Mouse (Mus musculus): ENCODE results near the gene Gm826. TPM values are rescaled to one million over a fixed set of nuclear protein-coding genes. Genes with fewer than 3 reads are reported as not detected.
A peak's percentile ranks its signal among the peaks of the same experiment; 100 is the strongest.

Gene Gm826
- polyA plus RNA-seq (2011; ENCODE audit: insufficient read depth, insufficient read length, low read depth, missing spikeins), result not detected in 2 replicates

DNA sequence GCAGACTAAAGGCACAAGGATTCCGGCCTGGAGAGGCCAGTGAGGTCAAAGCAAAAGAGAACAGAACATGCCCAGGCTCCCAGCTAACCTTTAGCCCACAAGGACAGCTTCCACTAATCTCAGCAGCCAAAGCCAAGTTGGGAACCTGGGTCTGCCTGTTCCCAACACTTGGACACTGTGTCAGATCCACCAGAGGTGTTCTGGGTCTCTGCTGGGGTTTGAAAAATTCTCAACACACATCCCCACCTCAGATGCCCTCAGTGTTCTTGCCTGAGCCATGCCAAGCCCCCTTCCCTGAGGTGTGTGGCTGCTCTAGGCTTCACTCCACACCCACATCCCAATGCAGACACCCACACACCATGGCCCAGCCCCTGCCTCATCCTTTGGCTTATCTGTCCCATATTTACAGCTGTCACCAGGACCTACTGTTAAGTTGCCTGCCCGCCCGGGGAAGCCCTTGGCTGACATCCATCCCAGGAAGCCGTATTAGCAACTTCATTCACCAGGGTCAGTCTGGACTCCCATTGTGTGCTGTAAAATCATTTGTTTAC lies at the start of gene Gm826:
Gene Gm826 (minus strand): TSS at position 52 of the 551 bp plus-strand sequence.
- no peaks in the 10 kb centered on the region for H3K4me1 ChIP-seq (ENCODE audit: control insufficient read depth, insufficient read depth, low read length)
- H3K9me3 ChIP-seq (replicated peaks; ENCODE audit: control insufficient read depth, insufficient read depth, low read length, poor library complexity, severe bottlenecking), result no peaks in the 10 kb centered on the region
- no peak within 1 kb of the TSS for H3K4me3 ChIP-seq (ENCODE audit: low read depth, low read length)
- H3K27ac ChIP-seq (ENCODE audit: insufficient read depth, low read length), result no peak within 1 kb of the TSS
- no peaks in the 10 kb centered on the region for H3K27me3 ChIP-seq (ENCODE audit: control insufficient read depth, insufficient read depth, low read length, poor library complexity, severe bottlenecking)
- TF ChIP-seq POLR2A (IDR thresholded peaks at IDR 0.05; ENCODE audit: insufficient read depth, low read length) (no peak), EP300 (IDR thresholded peaks at IDR 0.05; ENCODE audit: insufficient read depth, low read depth, low read length) (no peak), CTCF (IDR thresholded peaks at IDR 0.05; ENCODE audit: low read depth, low read length) (no peak)
- H3K9ac ChIP-seq (ENCODE audit: low read depth, poor library complexity, severe bottlenecking), result no peak within 1 kb of the TSS
- H3K36me3 ChIP-seq (ENCODE audit: control insufficient read depth, insufficient read depth, low read length, poor library complexity, severe bottlenecking), result no peaks in the 10 kb centered on the region

DNA sequence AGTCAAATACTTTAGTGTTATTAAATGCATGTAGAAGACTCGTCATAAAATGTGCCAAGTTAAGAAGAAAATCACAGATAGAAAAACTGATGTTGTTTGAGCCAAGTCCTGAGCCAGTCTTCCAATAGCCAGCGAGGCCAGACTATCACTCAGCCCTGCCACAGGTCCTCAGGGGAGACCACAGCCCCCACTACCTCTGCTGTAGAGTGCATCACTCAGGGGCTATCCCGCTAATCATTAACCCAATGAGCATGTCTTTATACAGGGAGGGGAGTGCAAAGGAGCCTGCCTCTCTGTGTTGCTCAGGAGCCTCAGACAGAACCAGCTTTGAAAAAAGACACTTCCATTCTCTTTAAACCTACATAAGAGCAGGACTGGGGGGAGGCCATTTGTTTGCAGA lies 49.5 kb upstream of the Gm826 start:
- Histone ChIP-seq H3K27me3 (ENCODE audit: control insufficient read depth, insufficient read depth, low read length, poor library complexity, severe bottlenecking) (peaks cover 3% of the 10 kb centered on the region; the same call in 1 of the 2 replicates), H3K27ac (ENCODE audit: insufficient read depth, low read length) (no peak overlapping the region), H3K4me3 (ENCODE audit: low read depth, low read length) (no peak overlapping the region), H3K9ac (ENCODE audit: low read depth, poor library complexity, severe bottlenecking) (no peak overlapping the region), H3K4me1 (ENCODE audit: control insufficient read depth, insufficient read depth, low read length) (no peaks in the 10 kb centered on the region), H3K9me3 (replicated peaks; ENCODE audit: control insufficient read depth, insufficient read depth, low read length, poor library complexity, severe bottlenecking) (no peaks in the 10 kb centered on the region), H3K36me3 (ENCODE audit: control insufficient read depth, insufficient read depth, low read length, poor library complexity, severe bottlenecking) (no peaks in the 10 kb centered on the region)
- TF ChIP-seq CTCF (IDR thresholded peaks at IDR 0.05; ENCODE audit: low read depth, low read length) (no peak), POLR2A (IDR thresholded peaks at IDR 0.05; ENCODE audit: insufficient read depth, low read length) (no peak), EP300 (IDR thresholded peaks at IDR 0.05; ENCODE audit: insufficient read depth, low read depth, low read length) (no peak)

DNA sequence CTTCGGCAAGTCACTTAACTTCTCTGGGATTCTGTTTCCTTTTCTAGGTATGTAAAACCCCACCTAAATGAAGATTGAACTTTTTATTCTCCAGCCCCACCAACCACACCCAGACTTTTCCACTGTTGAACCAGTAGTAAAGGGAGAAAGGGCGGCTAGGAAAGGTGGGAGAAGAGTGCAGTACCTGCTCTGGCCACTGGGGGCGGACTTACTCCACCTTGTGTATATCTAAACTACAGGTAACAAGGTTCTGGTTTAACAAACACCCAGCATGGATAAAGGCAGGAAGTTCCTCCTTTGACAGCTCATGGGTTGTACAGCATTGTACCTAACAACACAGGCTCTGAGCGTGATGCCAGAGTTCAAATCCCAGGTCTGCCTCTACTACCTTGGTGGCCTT lies 44.3 kb upstream of the Gm826 start:
- H3K27ac ChIP-seq (ENCODE audit: insufficient read depth, low read length), result no peak overlapping the region
- H3K4me3 ChIP-seq (ENCODE audit: low read depth, low read length), result no peak overlapping the region
- H3K36me3 ChIP-seq (ENCODE audit: control insufficient read depth, insufficient read depth, low read length, poor library complexity, severe bottlenecking), result no peaks in the 10 kb centered on the region
- peak; percentile 66 for TF ChIP-seq CTCF (IDR thresholded peaks at IDR 0.05; ENCODE audit: low read depth, low read length)
- no peak for TF ChIP-seq EP300 (IDR thresholded peaks at IDR 0.05; ENCODE audit: insufficient read depth, low read depth, low read length)
- no peak for TF ChIP-seq POLR2A (IDR thresholded peaks at IDR 0.05; ENCODE audit: insufficient read depth, low read length)
- peaks cover 2% of the 10 kb centered on the region; the same call in 1 of the 2 replicates for H3K27me3 ChIP-seq (ENCODE audit: control insufficient read depth, insufficient read depth, low read length, poor library complexity, severe bottlenecking)
- H3K9me3 ChIP-seq (replicated peaks; ENCODE audit: control insufficient read depth, insufficient read depth, low read length, poor library complexity, severe bottlenecking), result no peaks in the 10 kb centered on the region
- no peaks in the 10 kb centered on the region for H3K4me1 ChIP-seq (ENCODE audit: control insufficient read depth, insufficient read depth, low read length)
- H3K9ac ChIP-seq (ENCODE audit: low read depth, poor library complexity, severe bottlenecking), result no peak overlapping the region

DNA sequence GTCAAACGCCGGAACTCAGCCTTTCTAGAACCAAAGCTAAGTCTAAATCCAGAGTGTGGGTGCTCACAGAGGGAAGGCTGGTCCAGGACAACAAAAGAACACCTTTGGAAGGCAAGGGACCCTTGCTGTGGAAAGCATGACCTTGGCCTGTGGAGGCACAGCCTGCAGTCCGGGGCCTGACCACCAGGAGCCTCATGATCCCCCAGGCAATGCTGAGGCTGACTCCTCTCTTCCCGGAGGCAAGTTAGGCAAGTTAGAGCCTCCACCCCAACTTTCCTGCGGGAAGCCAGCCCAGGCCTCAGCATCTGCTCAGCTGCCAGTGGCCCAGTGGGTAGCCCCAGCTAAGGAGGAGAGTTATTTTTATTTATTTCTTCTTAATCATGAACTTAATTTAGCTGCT lies 42.3 kb upstream of the Gm826 start:
- H3K36me3 ChIP-seq (ENCODE audit: control insufficient read depth, insufficient read depth, low read length, poor library complexity, severe bottlenecking), result no peaks in the 10 kb centered on the region
- no peaks in the 10 kb centered on the region for H3K4me1 ChIP-seq (ENCODE audit: control insufficient read depth, insufficient read depth, low read length)
- H3K27me3 ChIP-seq (ENCODE audit: control insufficient read depth, insufficient read depth, low read length, poor library complexity, severe bottlenecking), result peaks cover 5% of the 10 kb centered on the region; the same call in 1 of the 2 replicates
- TF ChIP-seq POLR2A (IDR thresholded peaks at IDR 0.05; ENCODE audit: insufficient read depth, low read length), result no peak
- no peak for TF ChIP-seq EP300 (IDR thresholded peaks at IDR 0.05; ENCODE audit: insufficient read depth, low read depth, low read length)
- TF ChIP-seq CTCF (IDR thresholded peaks at IDR 0.05; ENCODE audit: low read depth, low read length), result no peak
- no peak overlapping the region for H3K9ac ChIP-seq (ENCODE audit: low read depth, poor library complexity, severe bottlenecking)
- H3K9me3 ChIP-seq (replicated peaks; ENCODE audit: control insufficient read depth, insufficient read depth, low read length, poor library complexity, severe bottlenecking), result no peaks in the 10 kb centered on the region
- no peak overlapping the region for H3K4me3 ChIP-seq (ENCODE audit: low read depth, low read length)
- H3K27ac ChIP-seq (ENCODE audit: insufficient read depth, low read length), result no peak overlapping the region

DNA sequence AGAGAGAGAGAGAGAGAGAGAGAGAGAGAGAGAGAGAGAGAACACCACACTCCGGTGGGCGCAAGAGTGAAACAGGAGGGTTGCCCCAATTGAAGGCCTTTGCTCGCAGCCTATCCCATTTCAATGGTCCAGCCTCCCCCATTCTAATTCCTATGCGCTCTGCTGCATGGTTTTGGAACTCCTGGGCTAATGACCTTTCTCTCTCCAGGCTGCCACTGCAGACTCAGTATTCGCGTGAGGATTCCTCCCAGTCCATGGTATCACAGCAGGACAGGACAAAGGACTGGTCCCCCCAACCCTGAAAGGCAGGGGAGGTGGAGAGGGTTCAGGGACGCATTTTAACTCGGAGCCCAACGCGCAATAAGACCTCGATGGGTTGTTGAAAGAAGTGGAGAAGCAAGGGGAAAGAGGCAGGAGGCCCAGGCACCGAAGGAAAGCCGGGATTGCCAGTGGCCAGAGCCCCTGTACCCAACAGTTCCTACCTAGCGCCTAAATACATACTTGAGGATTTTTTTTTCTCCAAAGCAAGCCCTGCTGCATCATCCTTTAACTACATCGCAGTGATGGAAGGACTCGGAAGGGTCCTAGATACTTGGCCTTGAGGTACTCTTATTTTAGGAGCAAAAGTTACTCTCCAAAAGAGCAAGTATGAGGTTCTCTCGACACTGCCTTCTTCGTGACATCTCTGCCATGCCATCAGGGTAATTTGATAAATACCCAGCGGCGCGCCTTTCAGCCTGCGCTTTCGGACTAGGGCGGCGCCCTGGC lies 35.9 kb upstream of the Gm826 start:
- H3K27me3 ChIP-seq (ENCODE audit: control insufficient read depth, insufficient read depth, low read length, poor library complexity, severe bottlenecking), result peaks cover 35% of the 10 kb centered on the region
- H3K9me3 ChIP-seq (replicated peaks; ENCODE audit: control insufficient read depth, insufficient read depth, low read length, poor library complexity, severe bottlenecking), result no peaks in the 10 kb centered on the region
- H3K36me3 ChIP-seq (ENCODE audit: control insufficient read depth, insufficient read depth, low read length, poor library complexity, severe bottlenecking), result no peaks in the 10 kb centered on the region
- H3K9ac ChIP-seq (ENCODE audit: low read depth, poor library complexity, severe bottlenecking), result no peak overlapping the region
- TF ChIP-seq CTCF (IDR thresholded peaks at IDR 0.05; ENCODE audit: low read depth, low read length) (no peak), EP300 (IDR thresholded peaks at IDR 0.05; ENCODE audit: insufficient read depth, low read depth, low read length) (no peak), POLR2A (IDR thresholded peaks at IDR 0.05; ENCODE audit: insufficient read depth, low read length) (no peak)
- H3K27ac ChIP-seq (ENCODE audit: insufficient read depth, low read length), result no peak overlapping the region
- 0 out of 2 replicates have a peak overlapping the region, but pooled peaks have one; percentile 2 for H3K4me3 ChIP-seq (ENCODE audit: low read depth, low read length)
- no peaks in the 10 kb centered on the region for H3K4me1 ChIP-seq (ENCODE audit: control insufficient read depth, insufficient read depth, low read length)
